Comparison of ENCODE assay signal across 28 mouse cellular contexts in genomic region chr4:114481518-114481917, GRCm38 (mm10).
DNase-seq lines count a peak whose midpoint lies in the region; ATAC-seq and TF ChIP-seq lines count a peak whose summit lies in the region.
"Had no signal": no experiment of that assay in that cellular context is flagged by ENCODE, and none has a peak within 500 bp of the region (broad histone marks: within the 10 kb centered on the region; RNA-seq: fewer than 3 reads in every experiment).

No protein-coding gene starts in this region.

- H3K27me3 ChIP-seq in forebrain, embryonic 11.5 days (ENCODE audit: control insufficient read depth, insufficient read depth, low read length): no peaks in the 10 kb centered on the region
- no peaks in the 10 kb centered on the region for H3K27me3 ChIP-seq in forebrain, embryonic 15.5 days
- no peaks in the 10 kb centered on the region for H3K27me3 ChIP-seq in hindbrain, embryonic 15.5 days
- no peaks in the 10 kb centered on the region for H3K27me3 ChIP-seq in hindbrain, embryonic 11.5 days (ENCODE audit: control insufficient read depth, insufficient read depth, low read length)
- H3K27me3 ChIP-seq in neural tube, embryonic 14.5 days (ENCODE audit: control insufficient read depth, insufficient read depth, low read length): no peaks in the 10 kb centered on the region

- 27% methylated on average over 5 of the region's 5 CpGs for WGBS in forebrain, embryonic 11.5 days
- 13% methylated on average over 5 of the region's 5 CpGs for WGBS in forebrain, embryonic 15.5 days
- 24% methylated on average over 5 of the region's 5 CpGs for WGBS in hindbrain, embryonic 15.5 days
- WGBS in hindbrain, embryonic 11.5 days: 41% methylated on average over 5 of the region's 5 CpGs
- WGBS in neural tube, embryonic 14.5 days: 10% methylated on average over 5 of the region's 5 CpGs

- ATAC-seq in forebrain, embryonic 11.5 days (replicated peaks; ENCODE audit: low FRiP score): peak; percentile 45; the same call in 1 of the 2 replicates
- no peak for ATAC-seq in forebrain, embryonic 15.5 days (replicated peaks)
- 0 out of 2 replicates have a peak, but pooled peaks have one; percentile 35 for ATAC-seq in hindbrain, embryonic 15.5 days (ENCODE audit: low FRiP score, low read depth)
- no peak; the same call in 1 of the 2 replicates for ATAC-seq in hindbrain, embryonic 11.5 days (ENCODE audit: low FRiP score)
- ATAC-seq in neural tube, embryonic 14.5 days (ENCODE audit: low read depth): peak; percentile 48; the same call in 1 of the 2 replicates
- ATAC-seq: activated CD4-positive, CD25-positive, alpha-beta regulatory T cell, adult 4 months; hindbrain, embryonic 16.5 days; intestine, embryonic 16.5 days had no signal

- no peak overlapping the region for H3K27ac ChIP-seq in forebrain, embryonic 11.5 days (ENCODE audit: low read depth, low read length)
- H3K27ac ChIP-seq in forebrain, embryonic 15.5 days (replicated peaks): no peak overlapping the region
- no peak overlapping the region for H3K27ac ChIP-seq in hindbrain, embryonic 15.5 days (replicated peaks)
- no peak overlapping the region for H3K27ac ChIP-seq in hindbrain, embryonic 11.5 days (ENCODE audit: low read depth, low read length)
- H3K27ac ChIP-seq in neural tube, embryonic 14.5 days (ENCODE audit: low read depth, low read length): no peak overlapping the region
- H3K27ac ChIP-seq: limb, embryonic 12.5 days; stomach, postnatal 0 days had no signal

- TF ChIP-seq POLR2A in brain, embryonic 14.5 days (IDR thresholded peaks at IDR 0.05; ENCODE audit: borderline replicate concordance, extremely low read depth, insufficient read depth, insufficient read length, poor library complexity, severe bottlenecking): no peak

- no peaks in the 10 kb centered on the region for H3K9me3 ChIP-seq in forebrain, embryonic 11.5 days (ENCODE audit: control insufficient read depth, low read length)
- no peaks in the 10 kb centered on the region for H3K9me3 ChIP-seq in forebrain, embryonic 15.5 days
- H3K9me3 ChIP-seq in hindbrain, embryonic 15.5 days: no peaks in the 10 kb centered on the region
- no peaks in the 10 kb centered on the region for H3K9me3 ChIP-seq in hindbrain, embryonic 11.5 days (ENCODE audit: control insufficient read depth, low read length)
- no peaks in the 10 kb centered on the region for H3K9me3 ChIP-seq in neural tube, embryonic 14.5 days (ENCODE audit: control insufficient read depth, low read length)
- H3K9me3 ChIP-seq: heart, embryonic 12.5 days; limb, embryonic 12.5 days had no signal

- TF ChIP-seq CTCF in brain, embryonic 14.5 days (IDR thresholded peaks at IDR 0.05; ENCODE audit: borderline replicate concordance, extremely low read depth, insufficient read depth, insufficient read length): no peak

- H3K4me1 ChIP-seq in forebrain, embryonic 11.5 days (replicated peaks; ENCODE audit: control insufficient read depth, insufficient read depth, low read length): peaks cover 7% of the 10 kb centered on the region; the same call in 1 of the 2 replicates
- H3K4me1 ChIP-seq in forebrain, embryonic 15.5 days: peaks cover 16% of the 10 kb centered on the region
- peaks cover 13% of the 10 kb centered on the region for H3K4me1 ChIP-seq in hindbrain, embryonic 15.5 days (replicated peaks)
- no peaks in the 10 kb centered on the region for H3K4me1 ChIP-seq in hindbrain, embryonic 11.5 days (replicated peaks; ENCODE audit: control insufficient read depth, insufficient read depth, low read length)
- H3K4me1 ChIP-seq in neural tube, embryonic 14.5 days (ENCODE audit: control insufficient read depth, insufficient read depth, low read length): no peaks in the 10 kb centered on the region

- H3K4me2 ChIP-seq in forebrain, embryonic 11.5 days (ENCODE audit: low read depth, low read length, severe bottlenecking): no peak overlapping the region
- no peak overlapping the region for H3K4me2 ChIP-seq in forebrain, embryonic 15.5 days (replicated peaks)
- H3K4me2 ChIP-seq in hindbrain, embryonic 15.5 days: no peak overlapping the region
- H3K4me2 ChIP-seq in hindbrain, embryonic 11.5 days (replicated peaks; ENCODE audit: low read depth, low read length): no peak overlapping the region
- no peak overlapping the region for H3K4me2 ChIP-seq in neural tube, embryonic 14.5 days (ENCODE audit: low read depth, low read length)
- H3K4me2 ChIP-seq: heart, embryonic 12.5 days; limb, embryonic 12.5 days; liver, embryonic 11.5 days had no signal

- H3K36me3 ChIP-seq in forebrain, embryonic 11.5 days (ENCODE audit: control insufficient read depth, insufficient read depth, low read length): no peaks in the 10 kb centered on the region
- no peaks in the 10 kb centered on the region for H3K36me3 ChIP-seq in forebrain, embryonic 15.5 days
- H3K36me3 ChIP-seq in hindbrain, embryonic 15.5 days: no peaks in the 10 kb centered on the region
- H3K36me3 ChIP-seq in hindbrain, embryonic 11.5 days (ENCODE audit: control insufficient read depth, insufficient read depth, low read length): no peaks in the 10 kb centered on the region
- H3K36me3 ChIP-seq in neural tube, embryonic 14.5 days (ENCODE audit: control insufficient read depth, insufficient read depth, low read length): no peaks in the 10 kb centered on the region
- H3K36me3 ChIP-seq: heart, embryonic 12.5 days; limb, embryonic 12.5 days had no signal

- H3K4me3 ChIP-seq in forebrain, embryonic 11.5 days (ENCODE audit: low read depth, low read length): no peak overlapping the region
- no peak overlapping the region for H3K4me3 ChIP-seq in forebrain, embryonic 15.5 days
- no peak overlapping the region for H3K4me3 ChIP-seq in hindbrain, embryonic 15.5 days
- H3K4me3 ChIP-seq in hindbrain, embryonic 11.5 days (ENCODE audit: low read depth, low read length): no peak overlapping the region
- no peak overlapping the region for H3K4me3 ChIP-seq in neural tube, embryonic 14.5 days (ENCODE audit: low read depth, low read length)
- H3K4me3 ChIP-seq: heart, embryonic 12.5 days; limb, embryonic 12.5 days had no signal

- no peak overlapping the region for H3K9ac ChIP-seq in forebrain, embryonic 11.5 days (ENCODE audit: low read length)
- no peak overlapping the region for H3K9ac ChIP-seq in forebrain, embryonic 15.5 days (replicated peaks)
- H3K9ac ChIP-seq in hindbrain, embryonic 15.5 days: no peak overlapping the region
- H3K9ac ChIP-seq in hindbrain, embryonic 11.5 days (ENCODE audit: low read depth, low read length): no peak overlapping the region
- H3K9ac ChIP-seq in neural tube, embryonic 14.5 days (replicated peaks; ENCODE audit: low read depth, low read length): no peak overlapping the region
- H3K9ac ChIP-seq: heart, embryonic 12.5 days; limb, embryonic 12.5 days had no signal

- DNase-seq in forebrain, embryonic 11.5 days (ENCODE audit: low spot score): no peak
- no peak for DNase-seq in hindbrain, embryonic 11.5 days (ENCODE audit: low spot score)
- DNase-seq in brain, embryonic 14.5 days (ENCODE audit: low read depth): peak; percentile 73
- no peak for DNase-seq in frontal cortex, postnatal 36 days (ENCODE audit: low spot score in 2 of 2)
- no peak for DNase-seq in spleen, postnatal 36 days (ENCODE audit: low spot score in 2 of 2)
- DNase-seq: adrenal gland, adult 8-10 months; cerebellum, adult 2 months; cerebellum, postnatal 36 days; embryo, embryonic 11 days; gastrocnemius, postnatal 14 days; heart, adult 18-20 months; heart, postnatal 14 days; kidney, adult 9 months; kidney, postnatal 14 days; lung, adult 2 months; lung, postnatal 14 days; thymus, adult 2 months; thymus, postnatal 4 days had no signal

Comparison
In these comparisons a context has a peak if more than half of its experiments do, and no peak if none do; other contexts are left out.
1. ATAC-seq: peak in forebrain, embryonic 11.5 days (single experiment), hindbrain, embryonic 15.5 days (single experiment) and neural tube, embryonic 14.5 days (single experiment); none in forebrain, embryonic 15.5 days (single experiment) and hindbrain, embryonic 11.5 days (single experiment).